Mouse (Mus musculus) common myeloid progenitor, adult 5-6 weeks (primary cell): Measurements from ENCODE around the gene Amh. TPM values are rescaled to one million over a fixed set of nuclear protein-coding genes. Genes with fewer than 3 reads are reported as not detected.

Source experiments
- ATAC-seq: replicated peaks from 2 replicates; pipeline ENCODE4 v1.8.0; 2016; ENCODE audit warnings: low read depth, mild to moderate bottlenecking, moderate TSS enrichment, inconsistent platforms; ENCODE audit not compliant: poor library complexity, severe bottlenecking
- total RNA-seq: library from RNA; stranded (forward); fragments of 200-1000, 187-1606 nt; gene quantifications from 2 replicates; pipeline ENCODE4 v1.2.3, GENCODE M21; 2017

Amh gene
- total RNA-seq, 1 experiment from 2014 or later: not detected

DNA sequence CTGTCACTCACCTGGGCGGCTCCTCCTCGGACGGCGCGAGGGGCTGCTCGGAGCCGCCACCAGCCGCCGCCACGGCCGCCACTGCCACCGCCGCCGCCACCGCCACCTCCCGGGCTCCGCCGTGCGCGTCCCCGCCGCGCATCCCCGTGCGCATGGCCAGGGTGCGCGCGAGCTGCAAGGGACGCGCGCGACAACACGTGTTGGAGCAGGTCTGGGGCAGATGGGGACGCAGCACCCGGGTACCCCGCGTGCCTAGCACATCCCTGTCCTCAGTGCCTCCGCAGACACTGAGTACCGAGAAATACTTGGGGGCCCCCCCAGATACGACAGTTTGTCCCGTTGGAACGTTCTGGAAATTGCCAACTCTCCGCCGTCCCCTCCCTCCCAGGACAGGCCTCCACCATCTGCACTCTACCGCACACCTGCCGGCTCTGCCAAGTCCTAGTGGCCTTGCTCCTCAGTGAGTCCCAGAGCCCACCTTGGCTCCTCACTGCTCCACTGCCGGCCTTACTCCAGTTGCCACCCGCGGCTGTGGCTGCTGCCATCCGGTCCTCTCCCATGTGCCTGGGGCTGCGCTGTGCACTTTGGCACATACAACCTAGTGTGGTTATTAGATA lies 39.0 kb downstream of the Amh start, which contains the start of gene Lingo3:
Lingo3 (minus strand) TSS at position 109 of the 617 bp plus-strand sequence.
- 0 out of 2 replicates have a peak, but pooled peaks have one; percentile 10 for ATAC-seq

DNA sequence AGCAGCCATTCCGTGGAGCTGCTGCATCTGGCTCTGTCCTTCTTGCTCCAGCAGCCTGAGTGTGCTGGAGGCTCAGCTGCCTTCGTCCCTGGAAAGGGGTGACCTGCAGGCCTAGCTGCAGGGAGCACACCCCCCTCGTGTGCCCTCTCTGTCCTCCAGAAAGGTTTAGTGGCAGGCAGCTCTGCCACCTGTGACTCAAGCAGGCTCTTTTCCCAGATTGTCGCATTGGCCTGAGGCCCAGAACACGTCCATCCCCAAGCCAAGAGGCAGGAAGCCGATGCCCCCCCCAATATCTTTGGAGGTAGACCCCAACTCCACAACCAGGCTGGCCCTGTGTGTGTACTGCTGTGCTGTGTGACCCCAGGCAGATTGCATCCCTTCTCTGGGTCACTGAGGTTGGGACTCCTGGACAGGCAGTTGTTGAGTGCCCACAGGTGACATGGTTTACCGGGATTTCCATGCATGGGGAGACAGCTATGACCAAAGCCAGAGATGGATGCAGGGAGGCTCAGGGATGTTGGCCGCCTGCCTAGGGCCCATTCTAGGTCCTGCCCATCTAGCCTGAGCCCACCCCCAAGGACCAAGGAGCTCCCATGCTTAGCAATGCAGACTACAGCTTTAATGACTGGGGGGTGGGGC lies 40.1 kb downstream of the Amh start:
- ATAC-seq: no peak

DNA sequence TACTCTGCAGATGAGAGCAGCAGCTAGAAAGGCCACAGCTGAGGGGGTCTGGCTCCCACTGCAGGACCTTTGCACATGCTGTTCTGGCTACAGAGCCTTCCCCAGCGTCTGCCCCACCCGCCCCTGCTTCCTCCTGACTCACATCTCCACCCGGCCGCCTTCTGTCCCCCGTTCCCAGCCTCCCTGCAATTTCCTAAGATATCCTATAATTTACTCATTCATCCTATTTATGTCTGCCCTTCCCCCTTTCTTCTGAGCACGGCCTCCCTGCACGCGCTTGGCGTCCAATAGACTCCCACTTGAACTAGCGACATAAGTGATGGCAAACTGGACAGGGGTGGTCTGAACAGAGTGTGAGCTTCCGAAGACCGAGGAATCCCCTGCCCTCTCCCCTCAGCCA lies 40.7 kb downstream of the Amh start:
- no peak for ATAC-seq

DNA sequence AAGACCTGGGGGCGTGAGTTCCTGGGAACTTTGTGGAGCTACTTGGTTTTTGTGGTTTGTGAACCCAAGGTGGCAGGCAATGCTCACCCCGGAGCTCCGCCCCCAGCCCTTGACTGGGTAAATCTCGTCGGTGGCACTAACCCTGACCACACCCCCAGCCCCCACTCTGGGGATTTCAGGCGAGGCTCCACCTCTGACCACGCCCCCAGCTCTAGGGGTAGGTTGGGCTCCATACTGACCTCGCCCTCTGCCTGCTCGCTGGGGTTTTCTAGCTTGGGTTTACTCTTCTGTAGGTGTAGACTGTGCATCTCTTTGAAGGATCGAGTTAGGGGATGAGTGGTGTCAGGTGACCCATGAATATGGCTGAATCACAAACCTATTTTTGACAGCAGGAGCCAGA lies 43.5 kb downstream of the Amh start:
- peak; percentile 85 for ATAC-seq

DNA sequence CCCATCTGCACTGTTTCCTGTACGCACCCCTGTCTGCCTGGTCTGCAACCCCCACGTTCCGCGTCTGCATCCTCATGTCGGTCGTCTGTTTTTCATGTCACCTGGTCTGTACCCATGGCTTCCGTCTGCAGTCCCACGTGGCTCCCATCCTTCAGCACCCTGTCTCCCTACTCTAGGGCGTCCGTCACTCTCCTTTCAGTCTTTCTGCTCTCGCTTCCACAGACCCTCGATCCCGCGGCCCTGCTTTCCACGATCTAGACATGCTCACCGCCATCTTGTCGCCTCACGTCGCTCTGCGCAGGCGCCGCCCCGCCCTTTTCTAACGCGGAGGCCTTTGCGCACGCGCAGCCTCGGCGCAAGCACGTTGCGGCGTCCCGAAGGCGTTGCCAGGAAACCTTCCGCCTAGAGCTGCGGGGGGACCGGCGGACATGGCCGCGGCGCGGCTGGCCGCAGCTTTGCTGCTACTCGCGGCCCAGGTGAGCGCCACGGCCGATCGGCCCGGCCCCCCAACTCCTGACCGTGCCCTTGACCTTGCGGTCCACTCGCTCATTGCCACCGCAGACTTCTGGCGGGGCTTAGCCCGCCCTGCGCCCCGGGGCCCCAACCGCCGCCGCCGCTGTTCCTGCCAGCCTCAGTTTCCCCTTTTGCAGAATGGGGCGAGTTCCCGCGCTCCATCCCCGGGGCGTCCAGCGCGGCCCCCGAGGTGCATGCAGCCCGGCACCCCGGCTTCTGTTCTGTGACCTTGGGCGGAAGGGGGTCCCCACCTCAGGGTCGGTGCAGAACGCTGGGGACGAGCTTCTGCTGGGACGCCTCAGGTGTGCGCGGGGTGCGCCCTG lies 50.1 kb downstream of the Amh start, which contains the start of the genes Lsm7 and Sppl2b:
Lsm7 (minus strand) TSS at position 297 of the 836 bp plus-strand sequence.
Sppl2b (plus strand) TSS at position 363 of the 836 bp plus-strand sequence.
- ATAC-seq: peak; percentile 71

DNA sequence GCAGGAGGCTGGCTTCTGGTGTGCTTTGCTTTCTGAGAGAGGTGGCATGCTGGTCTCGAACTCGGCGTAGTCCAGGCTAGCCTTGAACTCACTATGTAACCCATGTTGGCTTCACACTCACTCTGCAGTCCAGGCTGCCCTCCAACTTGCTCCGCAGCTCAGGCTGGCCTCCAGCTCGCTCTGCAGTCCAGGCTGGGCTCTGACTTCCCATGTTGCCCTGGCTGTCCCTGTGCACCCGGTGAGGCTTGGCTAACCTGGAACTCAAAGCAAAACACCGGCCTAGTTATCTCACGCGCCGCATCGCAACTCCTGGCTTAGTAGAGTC lies 50.7 kb downstream of the Amh start:
- ATAC-seq: no peak

DNA sequence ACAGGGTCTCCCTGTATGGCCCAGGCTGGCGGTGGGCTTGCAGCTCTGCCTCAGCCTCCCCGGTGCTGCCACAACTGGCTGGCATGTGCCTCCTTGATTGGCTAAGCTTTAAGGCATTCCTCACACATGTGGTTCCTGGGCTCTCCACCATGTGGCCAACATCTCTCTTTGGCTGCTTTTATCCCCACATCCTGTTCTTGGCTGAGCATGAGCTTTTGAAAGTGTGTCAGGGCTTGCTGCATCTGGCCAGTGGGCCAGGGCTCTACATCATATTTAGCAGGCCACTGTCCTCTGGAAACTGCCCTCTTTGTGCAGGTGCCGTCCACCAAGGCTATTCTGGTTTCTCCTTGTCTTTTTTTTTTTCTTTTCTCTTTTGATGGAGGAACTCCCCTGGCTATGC lies 51.2 kb downstream of the Amh start:
- ATAC-seq: peak; percentile 51

DNA sequence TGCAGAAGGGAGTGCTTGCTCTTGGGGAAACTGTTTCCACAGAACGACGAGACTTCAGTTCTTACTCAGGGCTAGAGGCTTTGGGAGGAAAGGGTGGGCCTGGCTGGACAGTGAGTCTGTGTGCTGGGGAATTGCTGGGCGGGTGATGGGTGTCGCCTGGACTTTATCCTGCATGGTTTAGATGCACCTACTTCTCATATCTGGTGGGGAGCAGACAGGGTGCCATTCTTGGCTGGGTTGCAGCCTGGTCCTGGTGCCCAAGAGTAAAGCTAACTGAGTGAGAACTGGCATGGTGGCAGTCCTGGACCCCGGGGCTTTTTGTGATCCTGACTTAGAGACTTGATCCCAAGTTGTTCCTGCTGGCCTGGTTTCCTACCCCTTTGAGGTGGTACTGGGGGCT lies 51.9 kb downstream of the Amh start:
- ATAC-seq: no peak

Other genes with a start within 250 kb of the Amh start
- gene Rexo1, start 243.7 kb upstream of the Amh start, total RNA-seq: 12.3 and 19.2 TPM in 2 replicates
- 8.6 and 10.6 TPM in 2 replicates for gene Klf16, start 227.9 kb upstream of the Amh start, total RNA-seq
- 15.3 and 29.6 TPM in 2 replicates for gene Abhd17a, start 214.9 kb upstream of the Amh start, total RNA-seq
- 10.8 and 13.3 TPM in 2 replicates for gene Scamp4, start 202.4 kb upstream of the Amh start, total RNA-seq
- 0.96 TPM in 1 of 2 replicates, not detected in the other for gene Adat3, start 202.4 kb upstream of the Amh start, total RNA-seq
- gene Gm49322, start 199.2 kb upstream of the Amh start, total RNA-seq: 0.24 and 0.27 TPM in 2 replicates
- 132 and 167 TPM in 2 replicates for gene Csnk1g2, start 182.4 kb upstream of the Amh start, total RNA-seq
- gene Btbd2, start 148.2 kb upstream of the Amh start, total RNA-seq: 19.2 and 27.1 TPM in 2 replicates
- 37.5 and 55.6 TPM in 2 replicates for gene Mknk2, start 127.1 kb upstream of the Amh start, total RNA-seq
- 42.9 and 49.3 TPM in 2 replicates for gene Mob3a, start 103.3 kb upstream of the Amh start, total RNA-seq
- gene Izumo4, start 103.1 kb upstream of the Amh start, total RNA-seq: 6.4 and 10.4 TPM in 2 replicates
- 33.6 and 39.4 TPM in 2 replicates for gene Ap3d1, start 63.0 kb upstream of the Amh start, total RNA-seq
- 7.6 and 19.5 TPM in 2 replicates for gene Dot1l, start 50.0 kb upstream of the Amh start, total RNA-seq
- 26.6 and 46.7 TPM in 2 replicates for gene Sf3a2, start 7.0 kb upstream of the Amh start, total RNA-seq
- 36.7 and 43.0 TPM in 2 replicates for gene Plekhj1, start 6.6 kb upstream of the Amh start, total RNA-seq
- not detected in 2 replicates for gene Jsrp1, start 8.3 kb downstream of the Amh start, total RNA-seq
- 288 TPM in 2 replicates for gene Oaz1, start 21.4 kb downstream of the Amh start, total RNA-seq
- gene Lingo3, start 38.8 kb downstream of the Amh start, total RNA-seq: 0.05 TPM in 1 of 2 replicates, not detected in the other
- gene Lsm7, start 50.0 kb downstream of the Amh start, total RNA-seq: 398 and 403 TPM in 2 replicates
- 29.8 and 37.1 TPM in 2 replicates for gene Sppl2b, start 50.0 kb downstream of the Amh start, total RNA-seq
- not detected in 2 replicates for gene Tmprss9, start 66.6 kb downstream of the Amh start, total RNA-seq
- gene Timm13, start 95.7 kb downstream of the Amh start, total RNA-seq: 40.2 and 52.3 TPM in 2 replicates
- gene Lmnb2, start 113.0 kb downstream of the Amh start, total RNA-seq: 44.0 and 46.6 TPM in 2 replicates
- 6.9 and 7.5 TPM in 2 replicates for gene Gadd45b, start 124.8 kb downstream of the Amh start, total RNA-seq
- 0.18 and 2.2 TPM in 2 replicates for gene Gng7, start 209.7 kb downstream of the Amh start, total RNA-seq
- not detected in 2 replicates for gene Diras1, start 220.4 kb downstream of the Amh start, total RNA-seq
- 4.1 and 5.5 TPM in 2 replicates for gene Slc39a3, start 232.2 kb downstream of the Amh start, total RNA-seq